ENCODE assay signal across 8 mouse cellular contexts in genomic region chr11:117832086-117832969, GRCm38 (mm10). TPM values are rescaled to one million over a fixed set of nuclear protein-coding genes. Genes with fewer than 3 reads are reported as not detected.
A peak's percentile ranks its signal among the peaks of the same experiment; 100 is the strongest.
DNase-seq lines count a peak whose midpoint lies in the region; ATAC-seq and TF ChIP-seq lines count a peak whose summit lies in the region.

No protein-coding gene starts in this region.

- TF ChIP-seq POLR2A in CH12.LX (IDR thresholded peaks at IDR 0.05; ENCODE audit: low read depth, low read length): peak; percentile 65
- TF ChIP-seq POLR2A in bone marrow macrophage, adult 2 months (IDR thresholded peaks at IDR 0.05; ENCODE audit: borderline replicate concordance, low read depth, low read length): no peak; the same call in 1 of the 2 replicates
- TF ChIP-seq POLR2A in thymus, adult 2 months (IDR thresholded peaks at IDR 0.05; ENCODE audit: control insufficient read depth, extremely low read depth, insufficient read depth, low read length, poor library complexity): peak; percentile 54; the same call in 1 of the 2 replicates

- H3K4me2 ChIP-seq in CH12.LX (ENCODE audit: insufficient read depth, low read depth, poor library complexity, severe bottlenecking): peak overlapping the region; percentile 75
- H3K4me2 ChIP-seq in heart, embryonic 14.5 days (ENCODE audit: low read length): peak overlapping the region; percentile 47
- peak overlapping the region; percentile 61 for H3K4me2 ChIP-seq in neural tube, embryonic 12.5 days (replicated peaks)

- no peaks in the 10 kb centered on the region for H3K9me3 ChIP-seq in CH12.LX (replicated peaks; ENCODE audit: low read length)
- H3K9me3 ChIP-seq in erythroblast, embryonic 14.5 days (ENCODE audit: control insufficient read depth, low read length): no peaks in the 10 kb centered on the region
- no peaks in the 10 kb centered on the region for H3K9me3 ChIP-seq in heart, embryonic 14.5 days (ENCODE audit: control insufficient read depth, low read length)
- H3K9me3 ChIP-seq in neural tube, embryonic 12.5 days: no peaks in the 10 kb centered on the region

- dilution Hi-C loops in CH12.LX (cut with MboI; ENCODE audit: extremely low pct_ligation_motif_present, extremely low pct_unique_long_range_greater_than_20kb, low sequenced_read_pairs): no loop called here

- in situ Hi-C loops in CH12.LX (cut with MboI; ENCODE audit: low pct_ligation_motif_present, low pct_unique_long_range_greater_than_20kb, low sequenced_read_pairs): no loop called here

- H3K27me3 ChIP-seq in CH12.LX (replicated peaks): no peaks in the 10 kb centered on the region
- no peaks in the 10 kb centered on the region for H3K27me3 ChIP-seq in erythroblast, embryonic 14.5 days (ENCODE audit: control insufficient read depth)
- no peaks in the 10 kb centered on the region for H3K27me3 ChIP-seq in heart, embryonic 14.5 days (ENCODE audit: control insufficient read depth, insufficient read depth, low read length)
- H3K27me3 ChIP-seq in neural tube, embryonic 12.5 days (replicated peaks): no peaks in the 10 kb centered on the region
- H3K27me3 ChIP-seq in thymus, adult 2 months (ENCODE audit: control insufficient read depth, insufficient read depth, low read length): no peaks in the 10 kb centered on the region

- no peak for ATAC-seq in heart, embryonic 14.5 days (ENCODE audit: insufficient number of reproducible peaks, insufficient read depth, low FRiP score, low read depth)
- peak; percentile 64 for ATAC-seq in neural tube, embryonic 12.5 days (ENCODE audit: low FRiP score, low read depth)

- peaks cover 3 to 28% of the 10 kb centered on the region in 2 experiments for H3K36me3 ChIP-seq in CH12.LX (replicated peaks in 1 of 2; ENCODE audit: control insufficient read depth in 1 of 2, insufficient read depth in 1 of 2, low read length in 1 of 2)
- H3K36me3 ChIP-seq in erythroblast, embryonic 14.5 days (ENCODE audit: control insufficient read depth): peaks cover 28% of the 10 kb centered on the region
- no peaks in the 10 kb centered on the region for H3K36me3 ChIP-seq in heart, embryonic 14.5 days (ENCODE audit: control insufficient read depth, insufficient read depth, low read length)
- no peaks in the 10 kb centered on the region for H3K36me3 ChIP-seq in neural tube, embryonic 12.5 days
- no peaks in the 10 kb centered on the region for H3K36me3 ChIP-seq in thymus, adult 2 months (ENCODE audit: control insufficient read depth, insufficient read depth, low read length)

- 27% methylated on average over 28 of the region's 28 CpGs for WGBS in heart, embryonic 14.5 days
- 19% methylated on average over 28 of the region's 28 CpGs for WGBS in neural tube, embryonic 12.5 days
- 6% methylated on average over 28 of the region's 28 CpGs for WGBS in thymus, adult 2 months

- TF ChIP-seq CTCF in CH12.LX (conservative IDR thresholded peaks at IDR 0.05 in 1 of 2, IDR thresholded peaks at IDR 0.05 in 1 of 2; ENCODE audit: low read depth in 2 of 2, low read length in 2 of 2): peak; percentile 66 to 92
- no peak; the same call in 1 of the 2 replicates for TF ChIP-seq CTCF in bone marrow macrophage, adult 2 months (IDR thresholded peaks at IDR 0.05; ENCODE audit: low read depth, low read length)
- TF ChIP-seq CTCF in thymus, adult 2 months (IDR thresholded peaks at IDR 0.05; ENCODE audit: borderline replicate concordance, control insufficient read depth, extremely low read depth, insufficient read depth, low read length, poor library complexity): peak; percentile 97

- peaks cover 4% of the 10 kb centered on the region for H3K79me2 ChIP-seq in CH12.LX (replicated peaks; ENCODE audit: control insufficient read depth, extremely low read depth, insufficient read depth, poor library complexity, severe bottlenecking)

- H3K4me3 ChIP-seq in CH12.LX (replicated peaks in 1 of 3; ENCODE audit: low read depth in 2 of 3, low read length in 2 of 3, poor library complexity in 1 of 3): peak overlapping the region; percentile 51 to 65 (median 62)
- peak overlapping the region; percentile 69 for H3K4me3 ChIP-seq in bone marrow macrophage, adult 2 months (ENCODE audit: insufficient read depth, low read length)
- peak overlapping the region; percentile 76 for H3K4me3 ChIP-seq in erythroblast, embryonic 14.5 days (replicated peaks)
- peak overlapping the region; percentile 15 to 26; a peak in 3 of 4 replicates for H3K4me3 ChIP-seq in heart, embryonic 14.5 days (ENCODE audit: control insufficient read depth in 1 of 2, insufficient read depth in 1 of 2, low read depth in 1 of 2, low read length in 2 of 2)
- peak overlapping the region; percentile 36 for H3K4me3 ChIP-seq in neural tube, embryonic 12.5 days
- peak overlapping the region; percentile 79 for H3K4me3 ChIP-seq in thymus, adult 2 months (ENCODE audit: control insufficient read depth, insufficient read depth, low read length)

- peak overlapping the region; percentile 35 for H3K9ac ChIP-seq in CH12.LX (ENCODE audit: insufficient read depth, low read depth)
- H3K9ac ChIP-seq in heart, embryonic 14.5 days (ENCODE audit: low read length): no peak overlapping the region
- H3K9ac ChIP-seq in neural tube, embryonic 12.5 days: 0 out of 2 replicates have a peak overlapping the region, but pooled peaks have one; percentile 26

- TF ChIP-seq RAD21 in CH12.LX (IDR thresholded peaks at IDR 0.05; ENCODE audit: low read depth, low read length): peak; percentile 65

- H3K27ac ChIP-seq in CH12.LX (ENCODE audit: insufficient read depth, low read depth): peak overlapping the region; percentile 52
- H3K27ac ChIP-seq in bone marrow macrophage, adult 2 months (ENCODE audit: insufficient read depth, low read depth, low read length): peak overlapping the region; percentile 51
- H3K27ac ChIP-seq in heart, embryonic 14.5 days (replicated peaks in 1 of 2; ENCODE audit: control insufficient read depth in 1 of 2, insufficient read depth in 1 of 2, low read depth in 2 of 2, low read length in 2 of 2): no peak overlapping the region
- H3K27ac ChIP-seq in neural tube, embryonic 12.5 days: no peak overlapping the region; the same call in 1 of the 2 replicates
- peak overlapping the region; percentile 84 for H3K27ac ChIP-seq in thymus, adult 2 months (ENCODE audit: control insufficient read depth, insufficient read depth, low read length)

- peak; percentile 97 for DNase-seq in CH12.LX (ENCODE audit: extremely low read depth)
- peak; percentile 71 for DNase-seq in kidney, postnatal 14 days
- DNase-seq in lung, adult 18-20 months: peak; percentile 81 to 85
- DNase-seq in thymus, adult 2 months: peak; percentile 95

- peaks cover 11 to 39% of the 10 kb centered on the region in 2 experiments for H3K4me1 ChIP-seq in CH12.LX (ENCODE audit: control insufficient read depth in 1 of 2, insufficient read depth in 2 of 2)
- H3K4me1 ChIP-seq in bone marrow macrophage, adult 2 months (ENCODE audit: control insufficient read depth, insufficient read depth, low read length): peaks cover 41% of the 10 kb centered on the region
- H3K4me1 ChIP-seq in erythroblast, embryonic 14.5 days (ENCODE audit: control insufficient read depth): peaks cover 93% of the 10 kb centered on the region
- H3K4me1 ChIP-seq in heart, embryonic 14.5 days (ENCODE audit: control insufficient read depth in 2 of 2, insufficient read depth in 2 of 2, low read length in 2 of 2): peaks cover 38 to 40% of the 10 kb centered on the region in 2 experiments
- H3K4me1 ChIP-seq in neural tube, embryonic 12.5 days: peaks cover 15% of the 10 kb centered on the region; the same call in 1 of the 2 replicates
- H3K4me1 ChIP-seq in thymus, adult 2 months (replicated peaks; ENCODE audit: control insufficient read depth, insufficient read depth, low read length): peaks cover 31% of the 10 kb centered on the region

- no peak; the same call in 1 of the 2 replicates for TF ChIP-seq EP300 in CH12.LX (IDR thresholded peaks at IDR 0.05; ENCODE audit: low read length)

RNA-seq across cellular contexts. Expression of gene Tk1, which starts 6.4 kb away (rescaled TPM):
- 235 and 236 TPM in 2 replicates for total RNA-seq in CH12.LX (2012; rRNA removed)
- total RNA-seq in CH12.LX (2014; rRNA removed): 146 and 149 TPM in 2 replicates
- polyA plus RNA-seq in CH12.LX (2012; ENCODE audit: insufficient read length, low read depth): 158 and 179 TPM in 2 replicates
- polyA plus RNA-seq in bone marrow macrophage, adult 2 months (2012; ENCODE audit: insufficient read depth, insufficient read length, missing spikeins): 56.8 and 70.1 TPM in 2 replicates
- polyA plus RNA-seq in erythroblast, embryonic 14.5 days (2012): 17.8 and 29.7 TPM in 2 replicates
- polyA plus RNA-seq in heart, embryonic 14.5 days (2014; fragmentation: Nextera tagmentation; extraction: Ambion mirVana): 98.0 and 100 TPM in 2 replicates
- polyA plus RNA-seq in neural tube, embryonic 12.5 days (2016; fragmentation: Nextera tagmentation; extraction: Ambion mirVana): 53.8 and 54.4 TPM in 2 replicates
- polyA plus RNA-seq in thymus, adult 2 months (2012; rRNA removed): 130 and 167 TPM in 2 replicates

RNA-seq across cellular contexts. Expression of gene Afmid, which starts 6.6 kb away (rescaled TPM):
- total RNA-seq in CH12.LX (2012; rRNA removed) (6.8 and 7.3 TPM in 2 replicates), CH12.LX (2014; rRNA removed) (5.0 and 5.7 TPM in 2 replicates)
- polyA plus RNA-seq in CH12.LX (2012; ENCODE audit: insufficient read length, low read depth): 7.1 and 7.5 TPM in 2 replicates
- 3.5 and 9.9 TPM in 2 replicates for polyA plus RNA-seq in bone marrow macrophage, adult 2 months (2012; ENCODE audit: insufficient read depth, insufficient read length, missing spikeins)
- polyA plus RNA-seq in erythroblast, embryonic 14.5 days (2012): 0.41 and 2.3 TPM in 2 replicates
- 18.7 and 20.8 TPM in 2 replicates for polyA plus RNA-seq in heart, embryonic 14.5 days (2014; fragmentation: Nextera tagmentation; extraction: Ambion mirVana)
- 3.4 and 4.0 TPM in 2 replicates for polyA plus RNA-seq in neural tube, embryonic 12.5 days (2016; fragmentation: Nextera tagmentation; extraction: Ambion mirVana)
- polyA plus RNA-seq in thymus, adult 2 months (2012; rRNA removed): 17.7 and 18.2 TPM in 2 replicates

RNA-seq across cellular contexts. Expression of gene Birc5, which starts 16.7 kb away (rescaled TPM):
- total RNA-seq in CH12.LX (2012; rRNA removed) (193 and 237 TPM in 2 replicates), CH12.LX (2014; rRNA removed) (242 and 270 TPM in 2 replicates)
- polyA plus RNA-seq in CH12.LX (2012; ENCODE audit: insufficient read length, low read depth): 286 and 289 TPM in 2 replicates
- polyA plus RNA-seq in bone marrow macrophage, adult 2 months (2012; ENCODE audit: insufficient read depth, insufficient read length, missing spikeins): 97.3 and 103 TPM in 2 replicates
- polyA plus RNA-seq in erythroblast, embryonic 14.5 days (2012): 47.2 and 54.9 TPM in 2 replicates
- 227 and 240 TPM in 2 replicates for polyA plus RNA-seq in heart, embryonic 14.5 days (2014; fragmentation: Nextera tagmentation; extraction: Ambion mirVana)
- 168 and 183 TPM in 2 replicates for polyA plus RNA-seq in neural tube, embryonic 12.5 days (2016; fragmentation: Nextera tagmentation; extraction: Ambion mirVana)
- polyA plus RNA-seq in thymus, adult 2 months (2012; rRNA removed): 75.4 and 87.2 TPM in 2 replicates

RNA-seq across cellular contexts. Expression of gene Gm20708, which starts 22.9 kb away (rescaled TPM):
- total RNA-seq in CH12.LX (2012; rRNA removed): 0.59 and 1.0 TPM in 2 replicates
- 0.50 TPM in 1 of 2 replicates, not detected in the other for total RNA-seq in CH12.LX (2014; rRNA removed)
- polyA plus RNA-seq in CH12.LX (2012; ENCODE audit: insufficient read length, low read depth): 0.80 and 1.6 TPM in 2 replicates
- polyA plus RNA-seq in bone marrow macrophage, adult 2 months (2012; ENCODE audit: insufficient read depth, insufficient read length, missing spikeins): 4.0 and 5.0 TPM in 2 replicates
- 0.16 TPM in 2 replicates for polyA plus RNA-seq in erythroblast, embryonic 14.5 days (2012)
- 0.71 and 1.0 TPM in 2 replicates for polyA plus RNA-seq in heart, embryonic 14.5 days (2014; fragmentation: Nextera tagmentation; extraction: Ambion mirVana)
- polyA plus RNA-seq in neural tube, embryonic 12.5 days (2016; fragmentation: Nextera tagmentation; extraction: Ambion mirVana): 0.70 TPM in 1 of 2 replicates, not detected in the other
- polyA plus RNA-seq in thymus, adult 2 months (2012; rRNA removed): 0.06 TPM in 1 of 2 replicates, not detected in the other

RNA-seq across cellular contexts. Expression of gene Syngr2, which starts 22.9 kb away (rescaled TPM):
- 362 and 409 TPM in 2 replicates for total RNA-seq in CH12.LX (2012; rRNA removed)
- 395 and 553 TPM in 2 replicates for total RNA-seq in CH12.LX (2014; rRNA removed)
- 513 and 654 TPM in 2 replicates for polyA plus RNA-seq in CH12.LX (2012; ENCODE audit: insufficient read length, low read depth)
- polyA plus RNA-seq in bone marrow macrophage, adult 2 months (2012; ENCODE audit: insufficient read depth, insufficient read length, missing spikeins): 183 and 189 TPM in 2 replicates
- polyA plus RNA-seq in erythroblast, embryonic 14.5 days (2012): 7.2 and 10.2 TPM in 2 replicates
- 99.4 and 102 TPM in 2 replicates for polyA plus RNA-seq in heart, embryonic 14.5 days (2014; fragmentation: Nextera tagmentation; extraction: Ambion mirVana)
- polyA plus RNA-seq in neural tube, embryonic 12.5 days (2016; fragmentation: Nextera tagmentation; extraction: Ambion mirVana): 19.0 and 19.4 TPM in 2 replicates
- polyA plus RNA-seq in thymus, adult 2 months (2012; rRNA removed): 286 and 322 TPM in 2 replicates

Comparison
In these comparisons a context has a peak if more than half of its experiments do, and no peak if none do; other contexts are left out.
1. H3K27ac ChIP-seq: peak in CH12.LX (single experiment), bone marrow macrophage, adult 2 months (single experiment) and thymus, adult 2 months (single experiment); none in heart, embryonic 14.5 days (0 of 2) and neural tube, embryonic 12.5 days (single experiment).
2. H3K4me3 ChIP-seq: peak in every context shown above with its lines; median percentile 79 in thymus, adult 2 months; 76 in erythroblast, embryonic 14.5 days; 69 in bone marrow macrophage, adult 2 months; 62 in CH12.LX; 36 in neural tube, embryonic 12.5 days; 20 in heart, embryonic 14.5 days.
3. Peak in every context shown above with its lines, with median percentiles within 50 percentile points of each other: DNase-seq and H3K4me2 ChIP-seq.